Mouse (Mus musculus) stomach, embryonic 16.5 days (tissue): Measurements from ENCODE around the gene Rpl21. TPM values are rescaled to one million over a fixed set of nuclear protein-coding genes. Genes with fewer than 3 reads are reported as not detected.

Experiments
- ATAC-seq: fragments of 200-750 bp; cut with Nextera tagmentation; 2 replicates; pipeline ENCODE4 v1.8.0; 2017; ENCODE audit warnings: moderate number of reproducible peaks, moderate TSS enrichment; ENCODE audit not compliant: insufficient read depth, low FRiP score
- H3K27ac ChIP-seq: fragments of 300-500 bp; sonication (generic); 2 replicates; pipeline ENCODE4 v1.5.1; 2014; ENCODE audit warnings: low read length
- H3K27me3 ChIP-seq: fragments of 300-500 bp; sonication (generic); 2 replicates; pipeline ENCODE4 v1.6.1; 2014; ENCODE audit warnings: low read length, control low read depth, mixed read lengths; ENCODE audit not compliant: control insufficient read depth, insufficient read depth
- H3K36me3 ChIP-seq: fragments of 300-500 bp; sonication (generic); 2 replicates; pipeline ENCODE4 v1.6.1; 2014; ENCODE audit warnings: low read length; ENCODE audit not compliant: control insufficient read depth, insufficient read depth
- H3K4me1 ChIP-seq: fragments of 300-500 bp; sonication (generic); 2 replicates; pipeline ENCODE4 v1.6.1; 2014; ENCODE audit warnings: low read length, control low read depth, mixed read lengths; ENCODE audit not compliant: control insufficient read depth, insufficient read depth
- H3K4me2 ChIP-seq: fragments of 300-500 bp; sonication (generic); 2 replicates; pipeline ENCODE4 v1.6.1; 2014; ENCODE audit warnings: low read depth, low read length, mixed read lengths
- H3K4me3 ChIP-seq: fragments of 300-500 bp; sonication (generic); replicated peaks from 2 replicates; pipeline ENCODE4 v1.5.1; 2014; ENCODE audit warnings: mild to moderate bottlenecking, low read length
- H3K9ac ChIP-seq: fragments of 300-500 bp; sonication (generic); 2 replicates; pipeline ENCODE4 v1.6.1; 2014; ENCODE audit warnings: low read length
- H3K9me3 ChIP-seq: fragments of 300-500 bp; sonication (generic); replicated peaks from 2 replicates; pipeline ENCODE4 v1.6.1; 2016; ENCODE audit warnings: low read length, control low read depth; ENCODE audit not compliant: control insufficient read depth
- WGBS: fragments of 180-500 bp; shearing (Covaris S2); extraction: QIAGEN DNeasy Blood & Tissue Kit; methylation state at CpG from one replicate; pipeline ENCODE4 v1.1.7; 2014; 5-methylcytosine and 5-hydroxymethylcytosine counted together
- polyA plus RNA-seq: library from polyadenylated mRNA; unstranded; fragments of >200 nt; fragmentation: Nextera tagmentation; extraction: Ambion mirVana; gene quantifications from 2 replicates; pipeline ENCODE4 v1.2.1, GENCODE M21; 2015

The Rpl21 gene
- polyA plus RNA-seq, 1 experiment from 2014 or later, result 513 TPM

DNA sequence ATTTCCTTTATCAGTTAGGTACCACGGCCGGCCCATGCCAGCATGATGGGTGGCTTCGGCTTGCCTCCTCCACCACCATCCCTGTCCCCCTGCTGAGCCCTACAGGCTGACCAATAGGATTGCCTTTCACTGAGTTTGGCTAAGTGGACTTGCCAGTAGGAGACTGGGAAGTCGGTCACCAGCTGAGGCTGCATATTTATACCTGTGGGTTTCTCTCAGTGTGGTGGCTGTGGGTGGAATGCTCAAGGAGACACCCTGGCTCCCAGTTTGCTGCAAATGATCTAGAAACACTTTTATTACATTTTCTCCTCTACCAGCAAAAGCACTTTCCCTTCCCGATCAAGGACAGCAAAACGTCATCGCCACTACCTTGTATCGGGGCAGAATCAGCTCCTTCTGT lies 15.1 kb upstream of the Rpl21 start:
- Histone ChIP-seq H3K4me3 (no peak overlapping the region), H3K4me1 (no peaks in the 10 kb centered on the region), H3K4me2 (no peak overlapping the region), H3K27me3 (no peaks in the 10 kb centered on the region), H3K27ac (no peak overlapping the region), H3K9ac (no peak overlapping the region), H3K9me3 (no peaks in the 10 kb centered on the region), H3K36me3 (no peaks in the 10 kb centered on the region)
- 89% methylated on average over 8 of the region's 8 CpGs for WGBS
- no peak for ATAC-seq

DNA sequence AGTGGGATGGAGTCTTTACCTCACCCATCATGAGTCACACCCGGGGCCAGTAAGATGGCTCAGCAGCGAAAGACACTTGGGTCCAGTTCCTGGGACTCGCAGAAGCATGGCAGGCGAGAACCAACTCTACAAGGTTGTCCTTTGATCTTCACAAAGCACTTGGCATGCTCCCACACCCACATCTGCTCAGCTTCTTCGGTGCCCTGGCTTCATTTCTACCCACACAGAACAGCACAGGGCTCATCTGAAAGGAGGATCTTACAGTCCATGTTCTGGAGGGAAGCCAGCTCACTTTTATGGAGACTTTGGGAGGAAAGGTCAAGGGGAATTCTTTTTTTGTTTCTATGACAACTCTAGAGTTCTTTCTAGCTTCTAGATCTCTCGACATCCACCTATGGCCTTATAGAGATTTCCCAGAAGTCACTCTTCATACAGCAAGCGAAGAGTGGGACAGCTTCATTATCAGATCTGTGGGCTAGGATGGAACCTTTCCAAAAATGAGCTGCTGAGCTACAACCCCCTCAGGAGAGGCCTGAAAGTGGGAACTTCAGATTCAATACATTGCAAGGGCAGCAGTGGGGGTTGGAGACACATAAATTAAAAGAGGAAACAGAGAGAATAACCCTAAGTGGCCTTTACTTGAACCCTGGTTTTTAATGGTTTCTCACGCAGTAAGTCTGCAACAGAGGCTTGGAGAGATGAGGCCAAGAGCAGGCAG lies 13.6 kb upstream of the Rpl21 start:
- no peak overlapping the region for H3K4me3 ChIP-seq
- no peaks in the 10 kb centered on the region for H3K27me3 ChIP-seq
- no peak for ATAC-seq
- H3K36me3 ChIP-seq, result no peaks in the 10 kb centered on the region
- H3K4me2 ChIP-seq, result no peak overlapping the region
- no peaks in the 10 kb centered on the region for H3K9me3 ChIP-seq
- no peak overlapping the region for H3K9ac ChIP-seq
- H3K27ac ChIP-seq, result no peak overlapping the region
- 70% methylated on average over 8 of the region's 8 CpGs for WGBS
- H3K4me1 ChIP-seq, result no peaks in the 10 kb centered on the region

DNA sequence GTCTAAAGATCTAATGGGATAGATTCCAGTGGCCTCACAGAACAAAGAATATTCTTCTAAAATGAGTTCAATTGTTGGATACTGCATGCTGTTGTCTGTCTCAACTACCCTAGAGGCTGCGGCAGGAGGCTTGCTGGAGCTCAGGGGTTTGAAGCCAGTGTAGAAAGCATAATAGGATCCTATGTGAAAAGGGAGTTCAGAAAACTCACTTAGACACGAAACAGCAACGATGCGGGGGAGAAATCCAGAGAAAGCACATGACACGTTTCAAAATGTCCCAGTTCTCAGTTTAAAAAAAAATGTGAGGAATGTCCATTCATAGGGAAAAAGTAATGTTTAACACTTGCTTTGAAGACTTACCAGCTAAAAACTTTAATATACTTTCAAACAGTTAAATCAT lies 9.7 kb upstream of the Rpl21 start:
- H3K36me3 ChIP-seq, result no peaks in the 10 kb centered on the region
- H3K9ac ChIP-seq, result no peak overlapping the region
- no peak for ATAC-seq
- no peak overlapping the region for H3K4me2 ChIP-seq
- H3K4me1 ChIP-seq, result peaks cover 6% of the 10 kb centered on the region; the same call in 1 of the 2 replicates
- H3K9me3 ChIP-seq, result no peaks in the 10 kb centered on the region
- no peak overlapping the region for H3K27ac ChIP-seq
- no peak overlapping the region for H3K4me3 ChIP-seq
- no peaks in the 10 kb centered on the region for H3K27me3 ChIP-seq
- WGBS, result 63% methylated on average over 5 of the region's 5 CpGs

DNA sequence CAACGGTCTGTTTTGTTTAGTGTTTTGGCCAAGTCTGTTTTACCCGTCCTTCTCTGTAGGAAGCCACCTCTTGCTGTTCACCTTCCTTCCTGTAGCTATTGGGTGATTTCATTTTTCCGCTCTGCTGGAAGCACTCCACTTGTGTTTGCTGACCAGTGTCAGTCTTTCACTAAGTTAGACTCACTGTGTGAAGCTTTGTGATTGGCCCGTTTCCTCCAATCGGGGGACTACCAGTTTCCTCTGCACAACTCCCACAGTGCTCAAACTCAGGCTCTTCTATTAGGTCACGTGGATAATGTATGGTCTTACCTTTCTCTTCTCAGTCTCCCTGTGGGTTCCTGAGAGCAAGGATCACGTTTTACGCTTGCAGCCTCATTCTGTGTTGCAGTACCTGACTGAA lies 3.2 kb upstream of the Rpl21 start:
- Histone ChIP-seq H3K4me3 (no peak overlapping the region), H3K9ac (no peak overlapping the region), H3K36me3 (peaks cover 2% of the 10 kb centered on the region; the same call in 1 of the 2 replicates), H3K27me3 (no peaks in the 10 kb centered on the region), H3K27ac (no peak overlapping the region), H3K4me2 (no peak overlapping the region), H3K9me3 (no peaks in the 10 kb centered on the region), H3K4me1 (peaks cover 19% of the 10 kb centered on the region)
- ATAC-seq, result no peak
- 52% methylated on average over 8 of the region's 8 CpGs for WGBS

DNA sequence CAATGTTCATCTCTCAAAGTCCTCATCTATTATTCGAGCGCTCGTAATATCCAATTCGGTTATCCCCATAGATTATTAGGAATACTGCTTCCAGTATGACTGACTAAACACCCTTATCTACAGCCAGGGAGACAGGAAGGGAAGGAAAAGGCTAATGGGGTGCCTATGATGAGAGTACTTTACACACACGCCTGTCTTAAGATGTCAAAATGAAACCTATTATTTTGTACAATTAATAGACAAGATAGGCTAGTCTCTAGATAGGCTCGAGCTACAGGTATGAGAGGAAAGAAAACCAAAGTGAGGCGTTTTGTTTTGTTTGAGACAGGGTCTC lies 288 bp upstream of the Rpl21 start:
- H3K36me3 ChIP-seq, result peaks cover 21% of the 10 kb centered on the region
- peak overlapping the region; percentile 85 for H3K4me3 ChIP-seq
- H3K4me1 ChIP-seq, result peaks cover 21% of the 10 kb centered on the region
- H3K27me3 ChIP-seq, result no peaks in the 10 kb centered on the region
- no peaks in the 10 kb centered on the region for H3K9me3 ChIP-seq
- H3K4me2 ChIP-seq, result peak overlapping the region; percentile 80
- WGBS, result 49% methylated on average over 7 of the region's 7 CpGs
- peak overlapping the region; percentile 96 for H3K9ac ChIP-seq
- no peak for ATAC-seq
- peak overlapping the region; percentile 78 for H3K27ac ChIP-seq

DNA sequence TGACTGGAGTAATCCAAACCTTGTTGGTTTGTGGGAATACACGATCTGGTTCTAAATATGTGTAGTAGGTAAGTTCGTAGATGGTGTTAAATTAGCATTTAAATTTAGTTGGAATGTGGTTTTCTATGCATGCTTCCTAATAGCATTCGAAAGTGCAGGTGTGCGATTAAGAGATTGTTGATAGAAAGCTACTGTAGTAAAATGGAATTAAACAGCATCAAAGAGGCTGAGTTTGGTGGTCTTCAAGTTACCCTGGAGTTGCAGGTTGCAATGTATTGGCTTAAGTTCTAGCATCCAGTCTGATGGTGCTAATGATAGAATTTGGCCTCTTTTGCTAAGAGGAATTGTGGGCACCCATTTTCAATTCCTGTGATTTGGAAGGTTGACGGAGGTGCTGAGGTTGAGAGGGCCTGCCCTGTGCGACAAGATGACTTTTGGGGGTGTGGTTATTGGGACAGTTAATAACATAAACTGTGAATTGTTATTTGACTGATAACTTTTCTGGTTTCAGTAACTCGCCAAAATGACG lies 1.0 kb downstream of the Rpl21 start:
- H3K4me3 ChIP-seq, result peak overlapping the region; percentile 85
- H3K36me3 ChIP-seq, result peaks cover 21% of the 10 kb centered on the region
- peaks cover 21% of the 10 kb centered on the region for H3K4me1 ChIP-seq
- ATAC-seq, result no peak
- 14% methylated on average over 8 of the region's 8 CpGs for WGBS
- H3K9ac ChIP-seq, result peak overlapping the region; percentile 96
- H3K27ac ChIP-seq, result peak overlapping the region; percentile 78
- H3K9me3 ChIP-seq, result no peaks in the 10 kb centered on the region
- no peaks in the 10 kb centered on the region for H3K27me3 ChIP-seq
- peak overlapping the region; percentile 80 for H3K4me2 ChIP-seq

DNA sequence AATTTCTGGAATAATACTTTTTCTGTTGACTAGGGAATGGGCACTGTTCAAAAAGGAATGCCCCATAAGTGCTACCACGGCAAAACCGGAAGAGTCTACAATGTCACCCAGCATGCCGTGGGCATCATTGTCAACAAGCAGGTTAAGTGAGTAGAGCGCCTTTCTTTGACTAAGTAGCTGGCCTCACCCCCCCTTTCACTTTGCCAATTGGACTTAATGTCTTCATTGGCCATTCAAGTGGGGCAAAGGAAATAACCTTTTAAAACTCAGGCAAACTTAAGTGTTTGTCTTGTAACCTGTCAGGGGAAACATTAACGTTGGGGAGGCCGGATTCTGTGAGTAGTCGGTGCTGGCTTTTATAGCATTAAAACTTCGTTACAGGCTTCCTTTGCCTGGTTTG lies 2.3 kb downstream of the Rpl21 start:
- no peak for ATAC-seq
- no peaks in the 10 kb centered on the region for H3K9me3 ChIP-seq
- WGBS, result 76% methylated on average over 8 of the region's 8 CpGs
- peaks cover 21% of the 10 kb centered on the region for H3K36me3 ChIP-seq
- no peak overlapping the region for H3K27ac ChIP-seq
- no peak overlapping the region for H3K4me3 ChIP-seq
- H3K4me2 ChIP-seq, result no peak overlapping the region
- H3K27me3 ChIP-seq, result no peaks in the 10 kb centered on the region
- peaks cover 21% of the 10 kb centered on the region for H3K4me1 ChIP-seq
- H3K9ac ChIP-seq, result 0 out of 2 replicates have a peak overlapping the region, but pooled peaks have one; percentile 23

DNA sequence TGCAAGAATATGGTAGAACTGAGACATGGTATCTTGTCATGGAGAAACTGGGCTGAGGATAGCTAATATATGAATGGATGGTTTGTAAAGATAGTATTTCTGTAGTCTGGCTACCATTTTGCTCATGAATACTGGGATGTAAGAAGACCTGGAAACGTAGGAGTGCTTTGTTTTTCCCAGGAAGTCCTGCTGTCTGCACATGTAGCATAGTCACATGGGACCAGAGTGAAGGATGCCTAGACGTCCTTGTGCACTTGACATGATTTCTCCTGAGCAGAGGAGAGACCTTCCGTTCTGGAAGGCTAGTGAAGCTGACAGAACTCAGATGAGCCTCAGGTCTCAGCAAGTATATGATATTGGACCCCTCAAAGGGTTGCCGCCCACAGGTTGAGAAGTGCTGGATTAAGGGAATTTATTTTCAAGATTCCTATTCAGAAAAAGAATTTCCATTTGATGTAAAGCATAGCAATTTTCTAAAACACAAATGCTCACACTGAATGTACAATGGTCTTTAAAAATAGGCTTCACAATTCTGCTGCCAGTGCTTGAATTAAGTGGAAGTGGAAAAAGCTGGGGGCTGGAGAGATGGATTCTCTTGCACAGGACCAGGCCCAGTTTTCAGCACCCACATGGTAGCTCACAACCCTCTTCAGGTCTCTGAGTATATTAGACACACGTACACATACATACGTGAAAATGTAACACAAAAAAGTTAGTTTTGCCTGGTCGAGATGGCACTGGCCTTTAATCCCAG lies 5.5 kb downstream of the Rpl21 start:
- Histone ChIP-seq H3K4me3 (no peak overlapping the region), H3K9ac (no peak overlapping the region), H3K4me1 (peaks cover 16% of the 10 kb centered on the region), H3K36me3 (peaks cover 21% of the 10 kb centered on the region), H3K4me2 (no peak overlapping the region), H3K9me3 (no peaks in the 10 kb centered on the region), H3K27me3 (no peaks in the 10 kb centered on the region), H3K27ac (no peak overlapping the region)
- ATAC-seq, result no peak
- 68% methylated on average over 7 of the region's 7 CpGs for WGBS
